Mouse (Mus musculus) adrenal gland, postnatal 36 days (tissue): Measurements from ENCODE around the gene Fndc11. TPM values are rescaled to one million over a fixed set of nuclear protein-coding genes. Genes with fewer than 3 reads are reported as not detected.

Experiments used
- DNase-seq, 2 experiments: peaks; one replicate each; pipeline ENCODE4 v3.0.0; 2021; ENCODE audit warnings: mixed read lengths in 1 of 2
- total RNA-seq, 2 experiments: library from RNA; stranded (reverse); gene quantifications; 2 replicates each; pipeline ENCODE4 v1.2.3; 2021

Gene Fndc11
- total RNA-seq, 2 experiments from 2014 or later = not detected

- no peak for DNase-seq
Observed at GRCm38 (mm10) chr2:181266839-181267238, 47.0 kb downstream of the Fndc11 start.

GRCm38 (mm10) chr2:181272092-181272491 lies 52.3 kb downstream of the Fndc11 start:
- DNase-seq = no peak

Other genes with a start within 250 kb of the Fndc11 start
- gene Col20a1, start 233.5 kb upstream of the Fndc11 start, total RNA-seq = 1 to 10 TPM; 1.7 to 4.3 TPM
- gene Chrna4, start 176.5 kb upstream of the Fndc11 start, total RNA-seq = 10 to 100 TPM in 1 of 2 experiments, 1 to 10 TPM in 1; 5.1 to 20.0 TPM
- gene Kcnq2, start 84.7 kb upstream of the Fndc11 start, total RNA-seq = 1 to 10 TPM; 3.2 to 4.4 TPM
- gene Eef1a2, start 63.0 kb upstream of the Fndc11 start, total RNA-seq = 10 to 100 TPM; 33.0 to 40.3 TPM
- 10 to 100 TPM; 76.6 to 81.8 TPM for gene Ppdpf, start 32.8 kb upstream of the Fndc11 start, total RNA-seq
- not detected for gene Ptk6, start 17.2 kb upstream of the Fndc11 start, total RNA-seq
- gene Srms, start 6.8 kb upstream of the Fndc11 start, total RNA-seq = under 1 TPM; 0.53 to 0.66 TPM
- 10 to 100 TPM; 19.3 to 28.7 TPM for gene Helz2, start 22.0 kb downstream of the Fndc11 start, total RNA-seq
- 10 to 100 TPM; 14.5 to 22.0 TPM for gene Gmeb2, start 68.0 kb downstream of the Fndc11 start, total RNA-seq
- 10 to 100 TPM; 10.3 to 11.7 TPM for gene Stmn3, start 94.5 kb downstream of the Fndc11 start, total RNA-seq
- 10 to 100 TPM; 26.5 to 32.1 TPM for gene Rtel1, start 99.7 kb downstream of the Fndc11 start, total RNA-seq
- 10 to 100 TPM; 34.8 to 47.3 TPM for gene Zgpat, start 144.9 kb downstream of the Fndc11 start, total RNA-seq
- gene Arfrp1, start 145.4 kb downstream of the Fndc11 start, total RNA-seq = 10 to 100 TPM; 38.9 to 45.5 TPM
- gene Lime1, start 160.1 kb downstream of the Fndc11 start, total RNA-seq = 10 to 100 TPM; 13.4 to 18.1 TPM
- gene Zbtb46, start 239.4 kb downstream of the Fndc11 start, total RNA-seq = 10 to 100 TPM; 16.7 to 17.5 TPM